Mouse (Mus musculus): Measurements from ENCODE around the gene Pinlyp. TPM values are rescaled to one million over a fixed set of nuclear protein-coding genes. Genes with fewer than 3 reads are reported as not detected.
"Not testable (repeated sequence)": the region's sequence is repeated elsewhere in the genome, so short reads cannot be mapped to it uniquely, and the experiment has no call there.

Pinlyp gene
- polyA plus RNA-seq, 1 experiment from 2014 or later: not detected

DNA sequence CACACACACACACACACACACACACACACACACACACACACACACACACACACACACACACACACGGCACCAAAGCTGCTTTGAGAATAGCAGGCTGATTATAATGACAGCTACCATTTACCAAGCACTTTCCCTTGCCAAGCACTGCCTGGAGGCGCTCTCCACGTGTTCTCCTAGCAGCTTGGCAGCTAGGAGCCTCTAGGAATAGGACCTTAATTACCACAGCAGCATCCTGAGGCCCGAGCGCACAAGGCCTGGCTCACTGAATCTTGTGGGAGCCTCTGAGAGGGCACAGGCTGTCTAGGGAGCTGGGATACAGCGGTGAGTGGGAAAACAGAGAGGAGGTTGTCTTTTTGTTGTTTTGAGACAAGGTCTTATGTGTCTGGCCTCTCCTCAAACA, 28.3 kb downstream of the Pinlyp start:
- Histone ChIP-seq H3K27me3 (replicated peaks) (no peaks in the 10 kb centered on the region), H3K27ac (no peak overlapping the region), H3K9ac (no peak overlapping the region), H3K9me3 (no peaks in the 10 kb centered on the region), H3K4me3 (no peak overlapping the region), H3K4me2 (replicated peaks) (no peak overlapping the region), H3K36me3 (peaks cover 47% of the 10 kb centered on the region), H3K4me1 (no peaks in the 10 kb centered on the region)
- no peak for ATAC-seq (ENCODE audit: low FRiP score, low read depth)
- WGBS: 53% methylated on average over 6 of the region's 6 CpGs

DNA sequence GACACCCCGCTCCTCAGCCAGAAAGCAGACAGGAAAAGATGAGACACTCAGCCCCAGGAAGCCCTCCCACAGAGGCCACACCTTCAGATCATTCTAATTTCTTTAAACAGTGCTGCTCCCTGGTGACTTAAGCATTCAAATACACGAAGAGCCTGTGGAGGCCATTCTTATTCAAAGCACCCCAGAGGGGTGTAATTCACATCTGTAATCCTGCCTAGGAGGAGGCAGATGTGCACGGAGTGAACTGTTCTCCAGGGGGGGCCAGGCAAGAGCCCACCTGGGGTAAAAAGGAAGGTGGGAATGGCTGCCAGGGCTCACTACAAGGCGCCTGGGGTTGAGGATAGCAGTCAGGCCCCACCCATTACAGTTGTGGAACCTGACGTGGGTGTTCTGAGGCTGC, 28.8 kb downstream of the Pinlyp start:
- no peak overlapping the region for H3K9ac ChIP-seq
- WGBS: 40% methylated on average over 5 of the region's 5 CpGs
- H3K4me2 ChIP-seq (replicated peaks): no peak overlapping the region
- no peak for ATAC-seq (ENCODE audit: low FRiP score, low read depth)
- H3K27me3 ChIP-seq (replicated peaks): no peaks in the 10 kb centered on the region
- H3K27ac ChIP-seq: no peak overlapping the region
- H3K4me3 ChIP-seq: no peak overlapping the region
- no peaks in the 10 kb centered on the region for H3K4me1 ChIP-seq
- no peaks in the 10 kb centered on the region for H3K9me3 ChIP-seq
- peaks cover 49% of the 10 kb centered on the region for H3K36me3 ChIP-seq

DNA sequence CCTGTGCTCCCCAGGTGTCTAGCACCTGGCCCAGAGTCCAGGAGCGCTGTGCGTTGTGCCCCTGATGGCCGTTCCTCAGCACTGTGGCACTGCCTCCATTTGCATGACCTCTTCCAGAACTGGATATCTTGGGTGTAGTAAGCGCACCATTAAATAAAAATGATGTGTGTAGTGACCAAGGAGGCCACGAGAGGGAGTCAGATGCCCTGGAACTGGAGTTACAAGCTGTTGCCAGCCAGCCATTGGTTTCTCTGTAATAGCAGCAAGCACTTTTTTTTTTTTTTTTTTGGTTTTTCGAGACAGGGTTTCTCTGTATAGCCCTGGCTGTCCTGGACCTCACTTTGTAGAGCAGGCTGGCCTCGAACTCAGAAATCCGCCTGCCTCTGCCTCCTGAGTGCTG, 29.6 kb downstream of the Pinlyp start:
- not testable (repeated sequence) for H3K9ac ChIP-seq; H3K27ac ChIP-seq; H3K27me3 ChIP-seq (replicated peaks); ATAC-seq (ENCODE audit: low FRiP score, low read depth); H3K4me2 ChIP-seq (replicated peaks); H3K9me3 ChIP-seq; H3K4me1 ChIP-seq; H3K4me3 ChIP-seq
- peaks cover 53% of the 10 kb centered on the region for H3K36me3 ChIP-seq
- 67% methylated on average over 8 of the region's 8 CpGs for WGBS

DNA sequence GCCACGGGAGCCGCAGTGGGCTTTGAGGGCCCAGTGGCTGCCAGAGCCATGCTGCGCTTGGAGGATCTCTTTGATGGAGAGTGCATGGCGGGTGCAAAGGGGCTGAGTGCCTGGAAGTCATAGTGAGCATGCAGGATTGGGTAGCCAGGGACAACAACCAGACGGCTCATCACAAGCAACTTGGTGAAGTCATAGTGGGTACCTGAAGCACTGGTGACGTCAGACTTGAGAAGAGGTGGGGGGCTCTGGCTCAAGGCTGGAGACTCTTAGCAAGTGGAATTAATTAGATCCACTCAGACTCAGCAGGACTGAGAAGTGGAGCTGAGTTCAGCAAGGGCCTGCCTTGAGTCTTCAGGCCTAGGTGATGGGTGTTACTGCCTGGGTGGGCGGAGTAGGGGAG, 33.6 kb downstream of the Pinlyp start, which contains the start of gene AC161166.1:
Gene AC161166.1, minus strand, starts transcription at position 101 of the 400 bp plus-strand sequence.
- Histone ChIP-seq H3K4me1 (peaks cover 7% of the 10 kb centered on the region; the same call in 1 of the 2 replicates), H3K27ac (no peak within 1 kb of the TSS), H3K9ac (no peak within 1 kb of the TSS), H3K4me2 (replicated peaks) (no peak within 1 kb of the TSS), H3K36me3 (peaks cover 58% of the 10 kb centered on the region), H3K27me3 (replicated peaks) (no peaks in the 10 kb centered on the region), H3K9me3 (no peaks in the 10 kb centered on the region), H3K4me3 (no peak within 1 kb of the TSS)
- no peak for ATAC-seq (ENCODE audit: low FRiP score, low read depth)
- WGBS: 91% methylated on average over 7 of the region's 7 CpGs

DNA sequence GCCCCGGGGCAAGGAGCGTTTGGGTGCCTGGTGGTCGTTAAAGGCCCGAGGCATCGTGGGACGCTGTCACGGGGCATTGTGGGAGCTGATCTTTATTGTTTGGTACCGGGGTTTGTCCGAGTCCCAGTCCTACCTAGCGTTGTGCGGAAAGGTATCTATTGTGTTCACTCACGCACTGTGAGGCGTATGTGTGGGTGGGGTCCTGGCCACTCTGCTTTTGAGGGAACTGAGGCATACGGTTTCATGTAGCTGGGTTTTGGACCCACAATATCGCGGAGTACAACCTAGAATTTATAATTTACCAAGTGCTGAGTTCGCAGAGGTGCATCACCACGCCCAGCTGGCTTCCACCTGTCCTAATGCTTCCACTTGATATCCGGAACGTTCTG, 38.2 kb downstream of the Pinlyp start:
- no peaks in the 10 kb centered on the region for H3K9me3 ChIP-seq
- H3K36me3 ChIP-seq: peaks cover 25% of the 10 kb centered on the region
- peak overlapping the region; percentile 95 for H3K9ac ChIP-seq
- H3K27ac ChIP-seq: peak overlapping the region; percentile 100
- peak overlapping the region; percentile 79 for H3K4me2 ChIP-seq (replicated peaks)
- no peaks in the 10 kb centered on the region for H3K27me3 ChIP-seq (replicated peaks)
- peak; percentile 34 for ATAC-seq (ENCODE audit: low FRiP score, low read depth)
- H3K4me1 ChIP-seq: peaks cover 35% of the 10 kb centered on the region
- peak overlapping the region; percentile 55 for H3K4me3 ChIP-seq
- WGBS: 1% methylated on average over 20 of the region's 20 CpGs

DNA sequence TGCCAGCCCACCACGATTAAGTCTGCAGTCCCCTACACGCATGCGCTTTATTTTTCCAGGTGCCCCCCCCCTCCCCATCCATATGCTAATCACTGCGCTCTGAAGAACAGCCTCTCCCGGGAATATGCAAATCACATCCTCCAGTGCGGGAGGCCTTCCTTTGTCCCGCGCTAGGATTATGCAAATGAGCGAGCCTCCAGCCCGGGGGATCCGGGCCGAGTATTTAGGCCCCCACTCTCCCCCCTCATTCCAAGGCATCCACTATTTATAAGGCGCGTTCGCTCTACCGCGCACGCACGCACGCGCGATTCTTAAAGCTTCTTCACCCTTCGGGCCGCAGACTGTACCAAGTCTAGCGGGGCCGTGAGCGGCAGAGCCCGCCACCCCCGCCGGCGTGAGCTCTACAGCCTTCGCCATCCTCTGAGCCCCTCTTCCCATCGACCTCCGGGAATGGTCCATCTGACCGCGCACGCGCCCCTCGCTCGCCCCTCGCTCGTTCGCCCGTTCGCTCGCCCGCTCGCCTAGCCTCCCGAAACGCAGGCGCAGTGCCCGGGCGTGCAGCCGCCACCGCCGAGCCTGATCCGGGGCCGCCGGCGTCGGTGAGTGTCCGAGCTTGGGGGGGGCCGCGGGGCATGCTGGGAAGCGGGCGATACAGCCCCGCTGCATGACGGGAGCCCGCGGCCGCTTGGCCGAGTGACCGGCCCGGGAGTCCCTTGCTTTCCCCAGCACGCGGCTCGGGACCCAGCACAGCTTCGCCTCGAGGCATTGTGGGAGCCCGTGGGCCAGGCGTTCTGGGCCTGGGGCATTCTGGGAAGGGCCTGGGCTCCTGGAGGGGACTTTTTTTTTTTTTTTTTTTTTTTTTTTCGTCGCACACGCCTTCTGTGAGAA, 38.8 kb downstream of the Pinlyp start, which contains the start of gene Zfp428:
Gene Zfp428, plus strand, starts transcription at position 169 of the 888 bp plus-strand sequence.
- Histone ChIP-seq H3K36me3 (peaks cover 28% of the 10 kb centered on the region), H3K4me3 (peak within 1 kb of the TSS; percentile 55), H3K9ac (peak within 1 kb of the TSS; percentile 95), H3K27me3 (replicated peaks) (no peaks in the 10 kb centered on the region), H3K27ac (peak within 1 kb of the TSS; percentile 100), H3K4me1 (peaks cover 35% of the 10 kb centered on the region), H3K4me2 (replicated peaks) (peak within 1 kb of the TSS; percentile 79), H3K9me3 (no peaks in the 10 kb centered on the region)
- ATAC-seq (ENCODE audit: low FRiP score, low read depth): peak; percentile 90
- WGBS: under 1% methylated on average over 84 of the region's 84 CpGs

DNA sequence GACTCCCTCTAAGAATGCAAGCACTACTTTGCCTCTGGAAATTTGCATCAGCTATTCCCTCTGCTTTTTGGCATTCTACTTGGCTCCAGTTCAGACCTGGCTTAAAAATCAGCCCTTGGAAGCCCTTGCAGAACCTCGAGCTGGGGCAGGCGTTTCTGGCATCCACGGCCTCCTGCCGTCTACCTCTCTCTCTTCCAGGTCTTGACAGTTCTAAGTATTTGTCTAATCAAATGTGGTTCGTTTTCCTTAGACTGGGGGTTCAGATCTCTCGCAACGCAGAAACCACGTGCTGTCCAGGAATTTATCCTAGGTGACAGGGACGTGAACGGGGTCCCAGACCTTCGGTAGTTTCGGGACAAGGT, 39.5 kb downstream of the Pinlyp start:
- Histone ChIP-seq H3K27ac (peak overlapping the region; percentile 100), H3K9me3 (no peaks in the 10 kb centered on the region), H3K9ac (peak overlapping the region; percentile 95), H3K4me2 (replicated peaks) (peak overlapping the region; percentile 79), H3K36me3 (peaks cover 32% of the 10 kb centered on the region), H3K4me1 (peaks cover 35% of the 10 kb centered on the region), H3K27me3 (replicated peaks) (no peaks in the 10 kb centered on the region), H3K4me3 (peak overlapping the region; percentile 55)
- ATAC-seq (ENCODE audit: low FRiP score, low read depth): 0 out of 2 replicates have a peak, but pooled peaks have one; percentile 3
- under 1% methylated on average over 12 of the region's 12 CpGs for WGBS

DNA sequence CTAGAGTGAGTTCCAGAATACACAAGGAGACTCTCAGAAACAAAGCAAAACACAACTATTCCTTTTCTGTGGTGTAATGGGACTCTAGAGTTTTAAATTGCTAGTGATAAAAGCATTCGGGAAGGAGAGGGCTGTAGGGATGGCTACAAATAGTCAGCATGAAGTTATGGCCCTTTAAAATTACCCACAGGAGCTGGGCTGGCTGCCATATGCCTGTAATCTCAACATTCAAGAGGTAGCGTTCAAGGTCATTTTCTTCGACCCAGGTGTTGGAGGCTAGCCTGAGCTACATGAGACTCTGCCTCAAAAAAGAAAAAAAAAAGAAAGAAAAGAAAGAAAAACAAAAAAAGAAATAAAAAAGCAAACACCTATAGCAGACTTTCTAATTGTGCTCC, 39.9 kb downstream of the Pinlyp start:
- Histone ChIP-seq H3K27ac (no peak overlapping the region), H3K27me3 (replicated peaks) (no peaks in the 10 kb centered on the region), H3K9ac (peak overlapping the region; percentile 95), H3K4me2 (replicated peaks) (peak overlapping the region; percentile 79), H3K4me1 (peaks cover 35% of the 10 kb centered on the region), H3K36me3 (peaks cover 32% of the 10 kb centered on the region), H3K4me3 (peak overlapping the region; percentile 55), H3K9me3 (no peaks in the 10 kb centered on the region)
- 11% methylated on average over 3 of the region's 3 CpGs for WGBS
- no peak for ATAC-seq (ENCODE audit: low FRiP score, low read depth)

DNA sequence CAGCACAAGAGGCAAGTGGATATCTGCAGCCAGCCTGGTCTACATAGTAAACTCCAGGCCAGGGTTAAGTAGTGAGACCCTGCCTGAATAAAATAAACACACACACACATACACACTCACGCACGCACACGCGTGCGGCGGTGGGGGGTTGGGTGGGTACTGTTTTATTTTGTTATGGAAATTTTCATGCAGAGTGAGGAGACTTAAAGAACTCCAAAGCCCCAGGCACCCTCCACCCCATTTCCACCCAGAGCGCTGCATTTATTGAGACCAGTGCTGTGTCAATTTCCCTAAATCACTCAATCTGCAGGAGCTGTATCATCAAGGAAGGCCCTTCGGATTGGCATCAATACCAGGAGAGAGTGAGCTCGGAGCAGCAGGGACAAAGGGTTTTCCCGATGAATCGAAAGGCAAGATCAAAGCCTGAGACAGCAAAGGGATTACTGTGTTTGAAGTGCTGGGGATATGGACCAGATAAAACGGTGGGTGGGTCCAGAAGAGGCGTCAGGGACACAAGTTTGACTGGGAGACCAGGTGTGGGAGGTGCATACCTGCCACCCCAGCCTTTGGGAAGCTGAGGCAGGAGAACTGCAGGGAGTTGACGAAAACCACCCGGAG, 40.4 kb downstream of the Pinlyp start:
- 0 out of 2 replicates have a peak overlapping the region, but pooled peaks have one; percentile 7 for H3K4me3 ChIP-seq
- ATAC-seq (ENCODE audit: low FRiP score, low read depth): no peak
- H3K4me1 ChIP-seq: peaks cover 35% of the 10 kb centered on the region
- peaks cover 32% of the 10 kb centered on the region for H3K36me3 ChIP-seq
- peak overlapping the region; percentile 79 for H3K4me2 ChIP-seq (replicated peaks)
- peaks cover 1% of the 10 kb centered on the region; the same call in 1 of the 2 replicates for H3K27me3 ChIP-seq (replicated peaks)
- peak overlapping the region; percentile 95; the same call in 1 of the 2 replicates for H3K9ac ChIP-seq
- no peak overlapping the region; the same call in 1 of the 2 replicates for H3K27ac ChIP-seq
- 0 out of 2 replicates have a peak, but pooled peaks cover 3% of the 10 kb centered on the region for H3K9me3 ChIP-seq
- WGBS: 12% methylated on average over 15 of the region's 15 CpGs

DNA sequence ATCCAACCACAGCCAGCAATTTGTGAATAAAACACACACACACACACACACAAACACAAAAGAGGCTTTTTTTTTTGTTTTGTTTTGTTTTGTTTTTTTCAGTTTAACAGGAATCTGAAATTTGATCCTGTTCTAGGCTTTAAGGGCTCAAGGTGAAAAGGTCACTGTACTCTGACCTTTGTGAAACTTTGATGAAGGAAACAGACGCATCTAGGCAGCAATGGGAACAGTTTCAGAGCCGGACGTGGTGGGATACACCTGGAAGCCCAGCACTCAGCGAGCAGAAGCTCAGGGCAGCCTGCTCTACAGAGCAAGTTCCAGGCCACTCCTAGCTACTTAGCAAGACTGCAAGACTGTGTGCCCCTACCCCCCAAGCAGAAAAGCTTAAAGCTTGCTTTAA, 41.0 kb downstream of the Pinlyp start:
- no peak for ATAC-seq (ENCODE audit: low FRiP score, low read depth)
- Histone ChIP-seq H3K27me3 (replicated peaks) (peaks cover 5% of the 10 kb centered on the region; the same call in 1 of the 2 replicates), H3K4me2 (replicated peaks) (peak overlapping the region; percentile 79; the same call in 1 of the 2 replicates), H3K4me1 (peaks cover 36% of the 10 kb centered on the region), H3K4me3 (no peak overlapping the region), H3K36me3 (peaks cover 36% of the 10 kb centered on the region), H3K9ac (no peak overlapping the region), H3K27ac (no peak overlapping the region; the same call in 1 of the 2 replicates), H3K9me3 (0 out of 2 replicates have a peak, but pooled peaks cover 3% of the 10 kb centered on the region)
- 12% methylated on average over 4 of the region's 4 CpGs for WGBS

DNA sequence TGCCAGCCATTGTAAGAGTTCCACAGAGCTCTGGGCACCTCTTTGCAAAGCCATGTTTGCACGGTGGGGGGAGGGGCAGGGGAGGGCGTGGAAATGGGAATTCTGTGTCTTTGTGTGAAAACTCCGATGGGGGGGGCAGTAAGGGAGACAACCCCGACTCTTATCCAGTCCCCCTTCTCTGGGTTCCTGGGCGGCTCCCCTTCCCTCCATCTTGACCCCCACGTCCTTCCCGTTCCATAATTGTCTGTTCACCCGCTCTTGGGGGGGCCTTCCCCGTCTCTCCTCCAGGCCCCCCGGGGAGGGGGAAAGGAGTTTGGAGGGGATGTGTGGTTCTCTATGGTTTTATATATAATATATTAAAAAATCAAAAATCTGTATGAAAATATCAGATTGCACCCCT, 41.9 kb downstream of the Pinlyp start:
- Histone ChIP-seq H3K4me2 (replicated peaks) (no peak overlapping the region), H3K4me3 (no peak overlapping the region), H3K9ac (no peak overlapping the region), H3K27ac (no peak overlapping the region), H3K36me3 (peaks cover 42% of the 10 kb centered on the region), H3K27me3 (replicated peaks) (peaks cover 10% of the 10 kb centered on the region; the same call in 1 of the 2 replicates), H3K9me3 (0 out of 2 replicates have a peak, but pooled peaks cover 3% of the 10 kb centered on the region), H3K4me1 (peaks cover 39% of the 10 kb centered on the region)
- no peak for ATAC-seq (ENCODE audit: low FRiP score, low read depth)
- WGBS: 25% methylated on average over 10 of the region's 10 CpGs

DNA sequence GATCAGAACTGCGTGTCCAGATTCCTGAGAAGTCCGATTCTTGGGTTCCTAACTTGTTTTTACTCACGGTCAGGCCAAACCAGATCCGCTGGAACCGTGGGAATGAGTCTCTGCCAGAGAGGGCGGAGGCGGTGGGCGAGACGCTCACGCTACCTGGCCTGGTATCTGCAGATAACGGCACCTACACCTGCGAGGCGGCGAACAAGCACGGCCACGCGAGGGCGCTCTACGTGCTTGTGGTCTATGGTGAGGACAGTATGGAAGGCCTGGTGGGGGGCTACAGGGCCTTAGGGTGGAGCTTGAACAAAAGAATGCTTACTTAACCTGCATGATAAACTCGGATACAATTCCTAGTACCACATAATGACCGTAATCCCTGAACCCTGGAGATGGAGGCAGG, 44.4 kb downstream of the Pinlyp start:
- ATAC-seq (ENCODE audit: low FRiP score, low read depth): no peak
- H3K4me2 ChIP-seq (replicated peaks): no peak overlapping the region
- no peak overlapping the region for H3K9ac ChIP-seq
- WGBS: 53% methylated on average over 21 of the region's 21 CpGs
- no peak overlapping the region for H3K27ac ChIP-seq
- H3K9me3 ChIP-seq: 0 out of 2 replicates have a peak, but pooled peaks cover 3% of the 10 kb centered on the region
- peaks cover 11% of the 10 kb centered on the region; the same call in 1 of the 2 replicates for H3K27me3 ChIP-seq (replicated peaks)
- H3K4me3 ChIP-seq: no peak overlapping the region
- peaks cover 32% of the 10 kb centered on the region for H3K4me1 ChIP-seq
- peaks cover 50% of the 10 kb centered on the region for H3K36me3 ChIP-seq
